Mouse (Mus musculus): ENCODE data around the gene Mtf1. TPM values are rescaled to one million over a fixed set of nuclear protein-coding genes. Genes with fewer than 3 reads are reported as not detected.
A peak's percentile ranks its signal among the peaks of the same experiment; 100 is the strongest.

The Mtf1 gene
- 14.6 and 15.7 TPM in 2 replicates for polyA plus RNA-seq (2015; fragmentation: Nextera tagmentation; extraction: Ambion mirVana)

- no peaks in the 10 kb centered on the region for H3K27me3 ChIP-seq
- H3K4me2 ChIP-seq (replicated peaks), result peak within 1 kb of the TSS; percentile 91
- peak within 1 kb of the TSS; percentile 91 for H3K4me3 ChIP-seq (replicated peaks)
- H3K36me3 ChIP-seq, result peaks cover 40% of the 10 kb centered on the region
- H3K4me1 ChIP-seq (replicated peaks), result peaks cover 20% of the 10 kb centered on the region
- no peak; the same call in 1 of the 2 replicates for ATAC-seq
- H3K9me3 ChIP-seq, result no peaks in the 10 kb centered on the region
- peak within 1 kb of the TSS; percentile 96 for H3K27ac ChIP-seq
- peak within 1 kb of the TSS; percentile 93 for H3K9ac ChIP-seq (replicated peaks)
- WGBS, result 3% methylated on average over 21 of the region's 21 CpGs
Measured at GRCm38 (mm10) chr4:124801552-124802308, at the start of gene Mtf1. Mtf1 (plus strand) TSS chr4:124802104.

GRCm38 (mm10) chr4:124752281-124753199, 49.4 kb upstream of the Mtf1 start:
- Histone ChIP-seq H3K36me3 (0 out of 2 replicates have a peak, but pooled peaks cover 8% of the 10 kb centered on the region), H3K27me3 (peaks cover 12% of the 10 kb centered on the region; the same call in 1 of the 2 replicates), H3K4me3 (replicated peaks) (peak overlapping the region; percentile 75), H3K4me2 (replicated peaks) (peak overlapping the region; percentile 97), H3K4me1 (replicated peaks) (peaks cover 16% of the 10 kb centered on the region), H3K27ac (no peak overlapping the region), H3K9me3 (no peaks in the 10 kb centered on the region), H3K9ac (replicated peaks) (peak overlapping the region; percentile 81)
- WGBS, result 13% methylated on average over 15 of the region's 15 CpGs
- ATAC-seq, result no peak

DNA sequence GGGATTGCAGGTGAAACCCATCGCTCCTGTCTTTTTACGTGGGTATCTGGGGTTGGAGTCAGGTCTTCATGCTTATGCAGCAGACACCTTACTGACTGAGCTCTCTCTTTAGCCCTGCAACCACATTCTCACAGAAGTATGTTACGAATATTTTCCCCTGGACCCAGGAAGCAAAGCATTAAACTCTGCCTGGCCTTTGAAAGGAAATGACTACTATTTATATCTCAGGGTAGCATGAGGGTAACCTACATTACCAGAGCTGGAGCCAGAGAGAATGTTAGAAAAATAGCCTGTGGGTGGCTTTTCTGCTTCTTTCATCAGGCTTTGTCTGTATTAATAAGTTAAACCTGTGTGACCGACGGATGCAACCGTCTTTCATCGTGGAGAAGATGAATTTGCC, 46.4 kb upstream of the Mtf1 start:
- no peak for ATAC-seq
- no peaks in the 10 kb centered on the region for H3K9me3 ChIP-seq
- peaks cover 16% of the 10 kb centered on the region for H3K4me1 ChIP-seq (replicated peaks)
- no peak overlapping the region for H3K4me3 ChIP-seq (replicated peaks)
- no peak overlapping the region for H3K27ac ChIP-seq
- no peak overlapping the region for H3K9ac ChIP-seq (replicated peaks)
- H3K27me3 ChIP-seq, result 0 out of 2 replicates have a peak, but pooled peaks cover 2% of the 10 kb centered on the region
- WGBS, result 76% methylated on average over 7 of the region's 7 CpGs
- H3K36me3 ChIP-seq, result peaks cover 5% of the 10 kb centered on the region
- no peak overlapping the region for H3K4me2 ChIP-seq (replicated peaks)

DNA sequence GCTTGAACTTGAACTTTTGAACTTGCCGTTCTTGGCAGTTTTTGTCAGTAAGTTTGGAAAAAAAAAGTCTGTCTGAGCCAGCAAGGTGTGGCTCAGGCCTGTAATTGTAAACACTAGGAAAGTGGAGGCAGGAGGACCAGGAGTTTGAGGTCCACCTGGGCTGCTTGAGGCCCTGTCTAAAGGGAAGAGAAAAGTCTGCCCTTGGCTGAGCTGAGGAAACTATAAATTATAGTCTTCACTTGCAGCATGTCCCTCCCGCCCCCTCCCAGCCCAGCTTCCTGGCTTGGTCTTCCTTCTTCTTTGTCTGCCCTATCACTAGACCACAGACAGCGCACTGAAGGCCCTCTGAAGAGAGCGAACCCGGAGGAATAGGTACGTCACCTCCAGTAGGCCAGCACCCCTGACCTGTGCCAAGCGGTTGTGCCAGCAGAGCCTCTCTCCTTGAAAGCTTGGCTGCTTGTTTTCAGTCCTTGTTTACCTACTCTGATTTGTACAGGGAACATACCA, 42.5 kb upstream of the Mtf1 start:
- Histone ChIP-seq H3K4me3 (replicated peaks) (no peak overlapping the region), H3K27me3 (no peaks in the 10 kb centered on the region), H3K4me2 (replicated peaks) (no peak overlapping the region), H3K9ac (replicated peaks) (no peak overlapping the region), H3K27ac (no peak overlapping the region), H3K4me1 (replicated peaks) (no peaks in the 10 kb centered on the region), H3K36me3 (peaks cover 5% of the 10 kb centered on the region), H3K9me3 (no peaks in the 10 kb centered on the region)
- WGBS, result 96% methylated on average over 7 of the region's 7 CpGs
- no peak for ATAC-seq

DNA sequence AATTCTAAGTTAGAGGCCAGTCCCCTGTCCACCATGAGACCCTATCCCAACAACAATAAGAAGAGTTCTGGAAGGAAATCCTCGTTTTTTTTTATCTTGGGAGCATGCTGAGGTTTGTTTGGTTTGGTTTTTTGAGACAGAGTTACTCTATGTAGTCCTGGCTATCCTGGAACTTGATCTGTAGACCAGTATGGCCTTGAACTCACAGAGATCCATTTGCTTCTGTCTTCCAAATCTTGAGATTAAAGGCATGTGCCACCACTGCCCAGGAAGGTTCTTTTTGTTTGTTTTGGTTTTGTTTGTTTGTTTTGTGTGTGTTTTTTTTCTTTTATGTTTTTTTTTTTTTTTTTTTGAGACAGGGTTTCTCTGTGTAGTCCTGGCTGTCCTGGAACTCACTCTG, 40.7 kb upstream of the Mtf1 start:
- Histone ChIP-seq H3K4me1 (replicated peaks) (no peaks in the 10 kb centered on the region), H3K27ac (no peak overlapping the region), H3K4me2 (replicated peaks) (no peak overlapping the region), H3K36me3 (peaks cover 5% of the 10 kb centered on the region), H3K4me3 (replicated peaks) (no peak overlapping the region), H3K9ac (replicated peaks) (no peak overlapping the region), H3K27me3 (no peaks in the 10 kb centered on the region), H3K9me3 (no peaks in the 10 kb centered on the region)
- ATAC-seq, result no peak
- 73% methylated on average over 1 of the region's 1 CpGs for WGBS

GRCm38 (mm10) chr4:124762858-124763452, 38.9 kb upstream of the Mtf1 start:
- Histone ChIP-seq H3K9ac (replicated peaks) (no peak overlapping the region), H3K4me3 (replicated peaks) (no peak overlapping the region), H3K4me2 (replicated peaks) (no peak overlapping the region), H3K36me3 (peaks cover 5% of the 10 kb centered on the region), H3K9me3 (no peaks in the 10 kb centered on the region), H3K27me3 (no peaks in the 10 kb centered on the region), H3K4me1 (replicated peaks) (no peaks in the 10 kb centered on the region), H3K27ac (no peak overlapping the region)
- ATAC-seq, result no peak
- 93% methylated on average over 6 of the region's 6 CpGs for WGBS

GRCm38 (mm10) chr4:124765802-124766565, 35.9 kb upstream of the Mtf1 start:
- Histone ChIP-seq H3K4me2 (replicated peaks) (no peak overlapping the region), H3K27me3 (no peaks in the 10 kb centered on the region), H3K4me1 (replicated peaks) (no peaks in the 10 kb centered on the region), H3K9ac (replicated peaks) (no peak overlapping the region), H3K27ac (no peak overlapping the region), H3K9me3 (no peaks in the 10 kb centered on the region), H3K4me3 (replicated peaks) (no peak overlapping the region), H3K36me3 (no peaks in the 10 kb centered on the region)
- ATAC-seq, result no peak
- 91% methylated on average over 23 of the region's 23 CpGs for WGBS

DNA sequence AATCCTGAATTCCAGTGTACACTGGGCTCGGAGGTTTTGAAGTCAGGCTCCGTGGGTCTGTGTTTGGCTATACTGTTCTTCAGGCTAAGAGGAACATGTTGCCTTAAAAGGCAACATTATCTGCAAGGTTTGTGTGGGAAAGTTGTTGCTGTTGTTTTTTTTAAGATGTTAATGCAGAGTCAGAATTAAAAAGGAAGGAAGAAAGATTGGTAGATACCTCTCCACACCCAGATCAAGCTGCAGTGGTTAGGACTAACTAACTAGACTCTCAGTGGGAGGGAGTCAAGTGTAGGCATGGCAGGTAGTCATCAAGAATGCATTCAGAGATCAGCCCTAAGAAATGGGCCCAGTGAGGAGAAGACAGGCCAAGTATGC, 35.4 kb upstream of the Mtf1 start:
- no peaks in the 10 kb centered on the region for H3K36me3 ChIP-seq
- WGBS, result 95% methylated on average over 2 of the region's 2 CpGs
- ATAC-seq, result no peak

GRCm38 (mm10) chr4:124768963-124769591, 32.8 kb upstream of the Mtf1 start:
- H3K27ac ChIP-seq, result no peak overlapping the region
- no peaks in the 10 kb centered on the region for H3K36me3 ChIP-seq
- no peaks in the 10 kb centered on the region for H3K27me3 ChIP-seq
- no peaks in the 10 kb centered on the region for H3K9me3 ChIP-seq
- H3K4me2 ChIP-seq (replicated peaks), result no peak overlapping the region
- no peak overlapping the region for H3K9ac ChIP-seq (replicated peaks)
- no peak overlapping the region for H3K4me3 ChIP-seq (replicated peaks)
- H3K4me1 ChIP-seq (replicated peaks), result no peaks in the 10 kb centered on the region
- no peak for ATAC-seq
- 88% methylated on average over 13 of the region's 13 CpGs for WGBS

More for the DNA sequence above, 35.4 kb upstream of the Mtf1 start:
- no peaks in the 10 kb centered on the region for H3K9me3 ChIP-seq
- H3K4me3 ChIP-seq (replicated peaks), result no peak overlapping the region
- no peak overlapping the region for H3K4me2 ChIP-seq (replicated peaks)
- H3K27me3 ChIP-seq, result no peaks in the 10 kb centered on the region
- no peak overlapping the region for H3K27ac ChIP-seq
- H3K4me1 ChIP-seq (replicated peaks), result no peaks in the 10 kb centered on the region
- H3K9ac ChIP-seq (replicated peaks), result no peak overlapping the region

GRCm38 (mm10) chr4:124770624-124771023, 31.3 kb upstream of the Mtf1 start:
- Histone ChIP-seq H3K27ac (no peak overlapping the region), H3K36me3 (no peaks in the 10 kb centered on the region), H3K4me3 (replicated peaks) (no peak overlapping the region), H3K4me2 (replicated peaks) (no peak overlapping the region), H3K9me3 (no peaks in the 10 kb centered on the region), H3K4me1 (replicated peaks) (no peaks in the 10 kb centered on the region), H3K9ac (replicated peaks) (no peak overlapping the region), H3K27me3 (no peaks in the 10 kb centered on the region)
- 77% methylated on average over 5 of the region's 5 CpGs for WGBS
- no peak for ATAC-seq

- no peak for ATAC-seq
- WGBS, result 56% methylated on average over 4 of the region's 4 CpGs
- H3K4me3 ChIP-seq (replicated peaks), result no peak overlapping the region
- no peaks in the 10 kb centered on the region for H3K4me1 ChIP-seq (replicated peaks)
- no peaks in the 10 kb centered on the region for H3K36me3 ChIP-seq
- no peaks in the 10 kb centered on the region for H3K9me3 ChIP-seq
- H3K27ac ChIP-seq, result no peak overlapping the region
- no peak overlapping the region for H3K4me2 ChIP-seq (replicated peaks)
- no peak overlapping the region for H3K9ac ChIP-seq (replicated peaks)
- no peaks in the 10 kb centered on the region for H3K27me3 ChIP-seq
Measured at GRCm38 (mm10) chr4:124772125-124772524, 29.8 kb upstream of the Mtf1 start.
